Mouse (Mus musculus) splenic B cell, adult 2 months (primary cell): ENCODE measurements around the gene Aurka.

ENCODE experiments used
- DNase-seq: peaks from one replicate; pipeline ENCODE4 v3.0.0-alpha.2; 2011; ENCODE audit warnings: low read depth, low spot score
- H3K27me3 ChIP-seq: 2 replicates; pipeline ENCODE4 v1.6.1; 2012; ENCODE audit warnings: mild to moderate bottlenecking, low read length, moderate library complexity, mixed read lengths; ENCODE audit not compliant: control insufficient read depth, poor library complexity, insufficient read depth, severe bottlenecking
- H3K36me3 ChIP-seq: 2 replicates; pipeline ENCODE4 v1.6.1; 2012; ENCODE audit warnings: mild to moderate bottlenecking, low read length, moderate library complexity, mixed read lengths; ENCODE audit not compliant: control insufficient read depth, poor library complexity, insufficient read depth, severe bottlenecking

The Aurka gene

GRCm38 (mm10) chr2:172370411-172371223 is at the start of gene Aurka, which contains the start of gene Cstf1:
Gene Aurka, minus strand, starts transcription at chr2:172370535.
Gene Cstf1, plus strand, starts transcription at chr2:172370681.
- H3K27me3 ChIP-seq, result no peaks in the 10 kb centered on the region
- DNase-seq, result peak; percentile 95
- peaks cover 7% of the 10 kb centered on the region for H3K36me3 ChIP-seq

- H3K36me3 ChIP-seq, result no peaks in the 10 kb centered on the region
- H3K27me3 ChIP-seq, result no peaks in the 10 kb centered on the region
- DNase-seq, result no peak
These were observed 47.9 kb upstream of the Aurka start for GRCm38 (mm10) chr2:172418208-172418607.

GRCm38 (mm10) chr2:172416876-172417275 is 46.5 kb upstream of the Aurka start:
- DNase-seq, result no peak
- Histone ChIP-seq H3K36me3 (no peaks in the 10 kb centered on the region), H3K27me3 (no peaks in the 10 kb centered on the region)

- Histone ChIP-seq H3K27me3 (no peaks in the 10 kb centered on the region), H3K36me3 (no peaks in the 10 kb centered on the region)
- DNase-seq, result no peak
These were observed 45.9 kb upstream of the Aurka start for GRCm38 (mm10) chr2:172416218-172416617.

GRCm38 (mm10) chr2:172413894-172414293 is 43.6 kb upstream of the Aurka start:
- DNase-seq, result no peak
- Histone ChIP-seq H3K27me3 (no peaks in the 10 kb centered on the region), H3K36me3 (no peaks in the 10 kb centered on the region)

- H3K36me3 ChIP-seq, result no peaks in the 10 kb centered on the region
- no peak for DNase-seq
- no peaks in the 10 kb centered on the region for H3K27me3 ChIP-seq
These were observed 42.9 kb upstream of the Aurka start for GRCm38 (mm10) chr2:172413273-172413672.

GRCm38 (mm10) chr2:172412454-172412853 is 42.1 kb upstream of the Aurka start:
- peak; percentile 37 for DNase-seq
- H3K27me3 ChIP-seq, result no peaks in the 10 kb centered on the region
- H3K36me3 ChIP-seq, result no peaks in the 10 kb centered on the region

- no peak for DNase-seq
- H3K36me3 ChIP-seq, result no peaks in the 10 kb centered on the region
- H3K27me3 ChIP-seq, result no peaks in the 10 kb centered on the region
These were observed 40.8 kb upstream of the Aurka start for GRCm38 (mm10) chr2:172411091-172411490.

- no peaks in the 10 kb centered on the region for H3K36me3 ChIP-seq
- DNase-seq, result no peak
These were observed 40.4 kb upstream of the Aurka start for GRCm38 (mm10) chr2:172410686-172411085.

GRCm38 (mm10) chr2:172407499-172407898 is 37.2 kb upstream of the Aurka start:
- Histone ChIP-seq H3K27me3 (no peaks in the 10 kb centered on the region), H3K36me3 (no peaks in the 10 kb centered on the region)
- DNase-seq, result no peak

More at GRCm38 (mm10) chr2:172410686-172411085, 40.4 kb upstream of the Aurka start:
- no peaks in the 10 kb centered on the region for H3K27me3 ChIP-seq

GRCm38 (mm10) chr2:172406173-172406572 is 35.8 kb upstream of the Aurka start:
- Histone ChIP-seq H3K36me3 (no peaks in the 10 kb centered on the region), H3K27me3 (no peaks in the 10 kb centered on the region)
- no peak for DNase-seq

GRCm38 (mm10) chr2:172405011-172405410 is 34.7 kb upstream of the Aurka start:
- Histone ChIP-seq H3K36me3 (no peaks in the 10 kb centered on the region), H3K27me3 (no peaks in the 10 kb centered on the region)
- peak; percentile 30 for DNase-seq

- no peaks in the 10 kb centered on the region for H3K36me3 ChIP-seq
- H3K27me3 ChIP-seq, result no peaks in the 10 kb centered on the region
- DNase-seq, result no peak
These were observed 33.9 kb upstream of the Aurka start for GRCm38 (mm10) chr2:172404239-172404638.

- H3K27me3 ChIP-seq, result no peaks in the 10 kb centered on the region
- DNase-seq, result peak; percentile 95
- H3K36me3 ChIP-seq, result no peaks in the 10 kb centered on the region
These were observed 30.9 kb upstream of the Aurka start for GRCm38 (mm10) chr2:172401116-172401825.

- Histone ChIP-seq H3K27me3 (no peaks in the 10 kb centered on the region), H3K36me3 (no peaks in the 10 kb centered on the region)
- peak; percentile 92 for DNase-seq
These were observed 29.6 kb upstream of the Aurka start for GRCm38 (mm10) chr2:172399901-172400300.
